Mouse (Mus musculus): ENCODE results near the gene Ttc9b.
"Not testable (repeated sequence)": the region's sequence is repeated elsewhere in the genome, so short reads cannot be mapped to it uniquely, and the experiment has no call there.

The Ttc9b gene

GRCm38 (mm10) chr7:27653681-27654437 lies at the start of gene Ttc9b:
Ttc9b (plus strand) TSS chr7:27653915.
- peak in 1 of 2 experiments; percentile 59 for DNase-seq (ENCODE audit: low spot score in 2 of 2)

- no peak for DNase-seq (ENCODE audit: low spot score in 2 of 2)
These were observed 48.9 kb upstream of the Ttc9b start for GRCm38 (mm10) chr7:27604661-27605348.

GRCm38 (mm10) chr7:27605499-27606285 lies 48.0 kb upstream of the Ttc9b start:
- no peak for DNase-seq (ENCODE audit: low spot score in 2 of 2)

- DNase-seq (ENCODE audit: low spot score in 2 of 2) = no peak
These were observed 47.0 kb upstream of the Ttc9b start for GRCm38 (mm10) chr7:27606481-27607254.

GRCm38 (mm10) chr7:27607580-27607979 lies 46.1 kb upstream of the Ttc9b start:
- DNase-seq (ENCODE audit: low spot score in 2 of 2) = no peak

GRCm38 (mm10) chr7:27608130-27608529 lies 45.6 kb upstream of the Ttc9b start:
- no peak for DNase-seq (ENCODE audit: low spot score in 2 of 2)

- no peak for DNase-seq (ENCODE audit: low spot score in 2 of 2)
These were observed 44.4 kb upstream of the Ttc9b start for GRCm38 (mm10) chr7:27609285-27609684.

- no peak for DNase-seq (ENCODE audit: low spot score in 2 of 2)
These were observed 44.0 kb upstream of the Ttc9b start for GRCm38 (mm10) chr7:27609688-27610087.

GRCm38 (mm10) chr7:27610370-27610769 lies 43.3 kb upstream of the Ttc9b start:
- no peak for DNase-seq (ENCODE audit: low spot score in 2 of 2)

- DNase-seq (ENCODE audit: low spot score in 2 of 2) = no peak
These were observed 42.8 kb upstream of the Ttc9b start for GRCm38 (mm10) chr7:27610871-27611270.

GRCm38 (mm10) chr7:27612940-27613339 lies 40.8 kb upstream of the Ttc9b start:
- no peak for DNase-seq (ENCODE audit: low spot score in 2 of 2)

- no peak for DNase-seq (ENCODE audit: low spot score in 2 of 2)
These were observed 39.8 kb upstream of the Ttc9b start for GRCm38 (mm10) chr7:27613751-27614499.

- DNase-seq (ENCODE audit: low spot score in 2 of 2) = no peak
These were observed 32.7 kb upstream of the Ttc9b start for GRCm38 (mm10) chr7:27621028-27621427.

GRCm38 (mm10) chr7:27622234-27622633 lies 31.5 kb upstream of the Ttc9b start:
- no peak for DNase-seq (ENCODE audit: low spot score in 2 of 2)

- no peak for DNase-seq (ENCODE audit: low spot score in 2 of 2)
These were observed 28.7 kb upstream of the Ttc9b start for GRCm38 (mm10) chr7:27624967-27625366.

- no peak for DNase-seq (ENCODE audit: low spot score in 2 of 2)
These were observed 26.0 kb upstream of the Ttc9b start for GRCm38 (mm10) chr7:27627707-27628106.

- no peak for DNase-seq (ENCODE audit: low spot score in 2 of 2)
These were observed 25.5 kb upstream of the Ttc9b start for GRCm38 (mm10) chr7:27628190-27628589.

GRCm38 (mm10) chr7:27628816-27629215 lies 24.9 kb upstream of the Ttc9b start:
- not testable (repeated sequence) for DNase-seq (ENCODE audit: low spot score in 2 of 2)

- no peak for DNase-seq (ENCODE audit: low spot score in 2 of 2)
These were observed 22.3 kb upstream of the Ttc9b start for GRCm38 (mm10) chr7:27631439-27631838.

GRCm38 (mm10) chr7:27633166-27633565 lies 20.5 kb upstream of the Ttc9b start:
- no peak for DNase-seq (ENCODE audit: low spot score in 2 of 2)

- no peak for DNase-seq (ENCODE audit: low spot score in 2 of 2)
These were observed 19.0 kb upstream of the Ttc9b start for GRCm38 (mm10) chr7:27634691-27635090.
